Mouse (Mus musculus): Measurements from ENCODE around the gene Ibsp.

GRCm38 (mm10) chr5:104327876-104328275 is 28.9 kb downstream of the Ibsp start:
- TF ChIP-seq CTCF (IDR thresholded peaks at IDR 0.05; ENCODE audit: extremely low read depth, insufficient read length, insufficient replicate concordance, low read depth, low read length) (no peak), POLR2A (IDR thresholded peaks at IDR 0.05; ENCODE audit: low read depth, low read length) (no peak)
